Mouse (Mus musculus): Measurements from ENCODE around the gene Gpr84. TPM values are rescaled to one million over a fixed set of nuclear protein-coding genes. Genes with fewer than 3 reads are reported as not detected.
A peak's percentile ranks its signal among the peaks of the same experiment; 100 is the strongest.

The Gpr84 gene
- polyA plus RNA-seq, 1 experiment from 2014 or later = 0.94 TPM

- no peaks in the 10 kb centered on the region for H3K36me3 ChIP-seq
- peaks cover 19% of the 10 kb centered on the region for H3K27me3 ChIP-seq
- H3K9me3 ChIP-seq = no peaks in the 10 kb centered on the region
- H3K4me3 ChIP-seq (replicated peaks) = no peak overlapping the region
- peak overlapping the region; percentile 28; the same call in 1 of the 2 replicates for H3K9ac ChIP-seq (replicated peaks)
- peak overlapping the region; percentile 20; the same call in 1 of the 2 replicates for H3K4me2 ChIP-seq (replicated peaks)
- H3K27ac ChIP-seq = peak overlapping the region; percentile 44
- 10% methylated on average over 2 of the region's 2 CpGs for WGBS
- H3K4me1 ChIP-seq (replicated peaks) = peaks cover 51% of the 10 kb centered on the region
- peak; percentile 34 for ATAC-seq
Observed at GRCm38 (mm10) chr15:103334194-103334593, 23.8 kb upstream of the Gpr84 start.

- Histone ChIP-seq H3K36me3 (no peaks in the 10 kb centered on the region), H3K27ac (peak overlapping the region; percentile 44; the same call in 1 of the 2 replicates)
- peak; percentile 3; the same call in 1 of the 2 replicates for ATAC-seq
Observed at GRCm38 (mm10) chr15:103333738-103334137, 23.3 kb upstream of the Gpr84 start.

GRCm38 (mm10) chr15:103333081-103333615 is 22.7 kb upstream of the Gpr84 start:
- Histone ChIP-seq H3K4me1 (replicated peaks) (peaks cover 41% of the 10 kb centered on the region), H3K27me3 (peaks cover 9% of the 10 kb centered on the region), H3K9ac (replicated peaks) (0 out of 2 replicates have a peak overlapping the region, but pooled peaks have one; percentile 19), H3K4me2 (replicated peaks) (no peak overlapping the region), H3K4me3 (replicated peaks) (no peak overlapping the region), H3K36me3 (no peaks in the 10 kb centered on the region), H3K9me3 (no peaks in the 10 kb centered on the region), H3K27ac (no peak overlapping the region)
- 0 out of 2 replicates have a peak, but pooled peaks have one; percentile 18 for ATAC-seq
- WGBS = 43% methylated on average over 5 of the region's 5 CpGs

More at GRCm38 (mm10) chr15:103333738-103334137, 23.3 kb upstream of the Gpr84 start:
- peaks cover 47% of the 10 kb centered on the region for H3K4me1 ChIP-seq (replicated peaks)
- H3K27me3 ChIP-seq = peaks cover 15% of the 10 kb centered on the region
- no peaks in the 10 kb centered on the region for H3K9me3 ChIP-seq
- peak overlapping the region; percentile 20; the same call in 1 of the 2 replicates for H3K4me2 ChIP-seq (replicated peaks)
- WGBS = 34% methylated on average over 5 of the region's 5 CpGs
- no peak overlapping the region for H3K4me3 ChIP-seq (replicated peaks)
- H3K9ac ChIP-seq (replicated peaks) = peak overlapping the region; percentile 28; the same call in 1 of the 2 replicates

- H3K4me1 ChIP-seq (replicated peaks) = peaks cover 36% of the 10 kb centered on the region
- peaks cover 12% of the 10 kb centered on the region for H3K36me3 ChIP-seq
- under 1% methylated on average over 26 of the region's 40 CpGs for WGBS
- peak overlapping the region; percentile 78 for H3K4me2 ChIP-seq (replicated peaks)
- peak overlapping the region; percentile 83 for H3K9ac ChIP-seq (replicated peaks)
- peak overlapping the region; percentile 77 for H3K27ac ChIP-seq
- ATAC-seq = peak; percentile 96
- peak overlapping the region; percentile 67 for H3K4me3 ChIP-seq (replicated peaks)
- no peaks in the 10 kb centered on the region for H3K27me3 ChIP-seq
- H3K9me3 ChIP-seq = no peaks in the 10 kb centered on the region
Observed at GRCm38 (mm10) chr15:103323455-103324247, 13.2 kb upstream of the Gpr84 start.

- H3K27me3 ChIP-seq = no peaks in the 10 kb centered on the region
- H3K36me3 ChIP-seq = peaks cover 18% of the 10 kb centered on the region
- no peaks in the 10 kb centered on the region for H3K9me3 ChIP-seq
- peak overlapping the region; percentile 78 for H3K4me2 ChIP-seq (replicated peaks)
- peak overlapping the region; percentile 77 for H3K27ac ChIP-seq
- H3K9ac ChIP-seq (replicated peaks) = peak overlapping the region; percentile 83
- WGBS = 0% methylated on average over 16 of the region's 26 CpGs
- H3K4me3 ChIP-seq (replicated peaks) = peak overlapping the region; percentile 67
- peaks cover 36% of the 10 kb centered on the region for H3K4me1 ChIP-seq (replicated peaks)
- no peak; the same call in 1 of the 2 replicates for ATAC-seq
Observed at GRCm38 (mm10) chr15:103323070-103323454, 12.7 kb upstream of the Gpr84 start.

- Histone ChIP-seq H3K27me3 (no peaks in the 10 kb centered on the region), H3K4me3 (replicated peaks) (peak overlapping the region; percentile 67), H3K4me2 (replicated peaks) (peak overlapping the region; percentile 78), H3K36me3 (peaks cover 25% of the 10 kb centered on the region), H3K4me1 (replicated peaks) (peaks cover 36% of the 10 kb centered on the region), H3K9ac (replicated peaks) (peak overlapping the region; percentile 83), H3K27ac (peak overlapping the region; percentile 77), H3K9me3 (no peaks in the 10 kb centered on the region)
- 0 out of 2 replicates have a peak, but pooled peaks have one; percentile 1 for ATAC-seq
- WGBS = 36% methylated on average over 4 of the region's 4 CpGs
Observed at GRCm38 (mm10) chr15:103322396-103322795, 12.0 kb upstream of the Gpr84 start.

GRCm38 (mm10) chr15:103321076-103321475 is 10.7 kb upstream of the Gpr84 start:
- Histone ChIP-seq H3K4me3 (replicated peaks) (no peak overlapping the region), H3K27me3 (no peaks in the 10 kb centered on the region), H3K9me3 (no peaks in the 10 kb centered on the region), H3K27ac (no peak overlapping the region), H3K36me3 (peaks cover 38% of the 10 kb centered on the region), H3K4me2 (replicated peaks) (no peak overlapping the region), H3K9ac (replicated peaks) (no peak overlapping the region), H3K4me1 (replicated peaks) (peaks cover 39% of the 10 kb centered on the region)
- WGBS = 67% methylated on average over 1 of the region's 1 CpGs
- no peak for ATAC-seq

- Histone ChIP-seq H3K9ac (replicated peaks) (peak overlapping the region; percentile 25; the same call in 1 of the 2 replicates), H3K4me3 (replicated peaks) (no peak overlapping the region), H3K9me3 (no peaks in the 10 kb centered on the region), H3K36me3 (peaks cover 47% of the 10 kb centered on the region), H3K27me3 (no peaks in the 10 kb centered on the region), H3K4me2 (replicated peaks) (no peak overlapping the region), H3K4me1 (replicated peaks) (peaks cover 58% of the 10 kb centered on the region), H3K27ac (no peak overlapping the region)
- ATAC-seq = no peak
- WGBS = 78% methylated on average over 3 of the region's 3 CpGs
Observed at GRCm38 (mm10) chr15:103318201-103318816, 7.9 kb upstream of the Gpr84 start.

GRCm38 (mm10) chr15:103317731-103318130 is 7.3 kb upstream of the Gpr84 start:
- H3K4me1 ChIP-seq (replicated peaks) = peaks cover 59% of the 10 kb centered on the region
- no peaks in the 10 kb centered on the region for H3K9me3 ChIP-seq
- no peak overlapping the region for H3K4me3 ChIP-seq (replicated peaks)
- H3K9ac ChIP-seq (replicated peaks) = 0 out of 2 replicates have a peak overlapping the region, but pooled peaks have one; percentile 25
- no peaks in the 10 kb centered on the region for H3K27me3 ChIP-seq
- ATAC-seq = no peak
- 87% methylated on average over 8 of the region's 8 CpGs for WGBS
- no peak overlapping the region for H3K4me2 ChIP-seq (replicated peaks)
- no peak overlapping the region for H3K27ac ChIP-seq
- peaks cover 47% of the 10 kb centered on the region for H3K36me3 ChIP-seq

- no peak for ATAC-seq
- H3K4me1 ChIP-seq (replicated peaks) = peaks cover 53% of the 10 kb centered on the region
- H3K4me3 ChIP-seq (replicated peaks) = no peak overlapping the region
- no peaks in the 10 kb centered on the region for H3K27me3 ChIP-seq
- no peak overlapping the region for H3K4me2 ChIP-seq (replicated peaks)
- peaks cover 47% of the 10 kb centered on the region for H3K36me3 ChIP-seq
- no peak overlapping the region for H3K27ac ChIP-seq
- H3K9ac ChIP-seq (replicated peaks) = no peak overlapping the region
- no peaks in the 10 kb centered on the region for H3K9me3 ChIP-seq
Observed at GRCm38 (mm10) chr15:103317120-103317519, 6.7 kb upstream of the Gpr84 start.

GRCm38 (mm10) chr15:103315979-103316776 is 5.8 kb upstream of the Gpr84 start:
- no peak overlapping the region for H3K4me2 ChIP-seq (replicated peaks)
- no peak overlapping the region for H3K9ac ChIP-seq (replicated peaks)
- 87% methylated on average over 10 of the region's 10 CpGs for WGBS
- ATAC-seq = no peak
- no peaks in the 10 kb centered on the region for H3K27me3 ChIP-seq
- H3K27ac ChIP-seq = no peak overlapping the region
- peaks cover 47% of the 10 kb centered on the region for H3K36me3 ChIP-seq
- H3K4me3 ChIP-seq (replicated peaks) = no peak overlapping the region
- no peaks in the 10 kb centered on the region for H3K9me3 ChIP-seq
- peaks cover 44% of the 10 kb centered on the region for H3K4me1 ChIP-seq (replicated peaks)

Measured in midbrain, embryonic 13.5 days (tissue).